10 mouse cellular contexts compared by ENCODE assay signal in genomic region chr1:36571627-36572026, GRCm38 (mm10). TPM values are rescaled to one million over a fixed set of nuclear protein-coding genes. Genes with fewer than 3 reads are reported as not detected.
DNase-seq lines count a peak whose midpoint lies in the region; ATAC-seq and TF ChIP-seq lines count a peak whose summit lies in the region.
"Had no signal": no experiment of that assay in that cellular context is flagged by ENCODE, and none has a peak within 500 bp of the region (broad histone marks: within the 10 kb centered on the region; RNA-seq: fewer than 3 reads in every experiment).

No protein-coding gene starts in this region.

- 53% methylated on average over 6 of the region's 6 CpGs for WGBS in hindbrain, postnatal 0 days
- WGBS in hindbrain, embryonic 12.5 days: 48% methylated on average over 6 of the region's 6 CpGs
- 49% methylated on average over 6 of the region's 6 CpGs for WGBS in hindbrain, embryonic 14.5 days

- no peak overlapping the region for H3K4me3 ChIP-seq in hindbrain, postnatal 0 days (ENCODE audit: low read length)
- H3K4me3 ChIP-seq in hindbrain, embryonic 12.5 days: no peak overlapping the region
- no peak overlapping the region for H3K4me3 ChIP-seq in hindbrain, embryonic 14.5 days (replicated peaks; ENCODE audit: low read length)
- H3K4me3 ChIP-seq: neural tube, embryonic 12.5 days had no signal

- no peaks in the 10 kb centered on the region for H3K9me3 ChIP-seq in hindbrain, postnatal 0 days (ENCODE audit: low read length)
- H3K9me3 ChIP-seq in hindbrain, embryonic 12.5 days (replicated peaks): no peaks in the 10 kb centered on the region
- H3K9me3 ChIP-seq in hindbrain, embryonic 14.5 days (ENCODE audit: control insufficient read depth, low read length): no peaks in the 10 kb centered on the region
- H3K9me3 ChIP-seq: neural tube, embryonic 12.5 days had no signal

- no peaks in the 10 kb centered on the region for H3K36me3 ChIP-seq in hindbrain, postnatal 0 days (ENCODE audit: insufficient read depth, low read length)
- no peaks in the 10 kb centered on the region for H3K36me3 ChIP-seq in hindbrain, embryonic 12.5 days
- no peaks in the 10 kb centered on the region for H3K36me3 ChIP-seq in hindbrain, embryonic 14.5 days (replicated peaks; ENCODE audit: control insufficient read depth, insufficient read depth)
- H3K36me3 ChIP-seq: neural tube, embryonic 12.5 days had no signal

- ATAC-seq in hindbrain, postnatal 0 days: peak; percentile 17; the same call in 1 of the 2 replicates
- no peak for ATAC-seq in hindbrain, embryonic 12.5 days (ENCODE audit: low FRiP score)
- peak; percentile 80 for ATAC-seq in granulocyte monocyte progenitor cell, adult 5-6 weeks (replicated peaks; ENCODE audit: poor library complexity, severe bottlenecking)
- ATAC-seq in monocyte, adult 5-6 weeks (replicated peaks; ENCODE audit: insufficient number of reproducible peaks, low FRiP score, low TSS enrichment, poor library complexity, severe bottlenecking): peak; percentile 92
- ATAC-seq in hindbrain, embryonic 14.5 days (ENCODE audit: low FRiP score): no peak

- no peak for TF ChIP-seq CTCF in hindbrain, postnatal 0 days (IDR thresholded peaks at IDR 0.05; ENCODE audit: low read depth)

- H3K4me1 ChIP-seq in hindbrain, postnatal 0 days (ENCODE audit: insufficient read depth, low read length): peaks cover 11% of the 10 kb centered on the region; the same call in 1 of the 2 replicates
- H3K4me1 ChIP-seq in hindbrain, embryonic 12.5 days: peaks cover 14% of the 10 kb centered on the region
- H3K4me1 ChIP-seq in hindbrain, embryonic 14.5 days (replicated peaks; ENCODE audit: control insufficient read depth, insufficient read depth, low read length): peaks cover 8% of the 10 kb centered on the region; the same call in 1 of the 2 replicates

- no peak overlapping the region for H3K27ac ChIP-seq in hindbrain, postnatal 0 days
- no peak overlapping the region for H3K27ac ChIP-seq in hindbrain, embryonic 12.5 days
- no peak overlapping the region for H3K27ac ChIP-seq in hindbrain, embryonic 14.5 days
- H3K27ac ChIP-seq: neural tube, embryonic 12.5 days had no signal

- DNase-seq in hindbrain, postnatal 0 days (ENCODE audit: low spot score): no peak
- peak; percentile 83 to 92 for DNase-seq in kidney, postnatal 25 days
- no peak for DNase-seq in hindbrain, embryonic 14.5 days (ENCODE audit: low spot score)
- no peak for DNase-seq in right cerebral cortex, adult 18-20 months
- no peak for DNase-seq in spleen, adult 18-20 months

- no peak overlapping the region for H3K9ac ChIP-seq in hindbrain, postnatal 0 days (replicated peaks; ENCODE audit: low read length)
- no peak overlapping the region for H3K9ac ChIP-seq in hindbrain, embryonic 12.5 days
- H3K9ac ChIP-seq in hindbrain, embryonic 14.5 days: no peak overlapping the region
- H3K9ac ChIP-seq: neural tube, embryonic 12.5 days had no signal

- H3K27me3 ChIP-seq in hindbrain, postnatal 0 days (ENCODE audit: insufficient read depth, low read length): no peaks in the 10 kb centered on the region
- peaks cover 3% of the 10 kb centered on the region; the same call in 1 of the 2 replicates for H3K27me3 ChIP-seq in hindbrain, embryonic 12.5 days
- no peaks in the 10 kb centered on the region for H3K27me3 ChIP-seq in hindbrain, embryonic 14.5 days (ENCODE audit: control insufficient read depth, insufficient read depth, low read length)
- H3K27me3 ChIP-seq: neural tube, embryonic 12.5 days had no signal

- no peak overlapping the region for H3K4me2 ChIP-seq in hindbrain, postnatal 0 days (ENCODE audit: low read depth, low read length)
- H3K4me2 ChIP-seq in hindbrain, embryonic 12.5 days (replicated peaks): no peak overlapping the region
- no peak overlapping the region for H3K4me2 ChIP-seq in hindbrain, embryonic 14.5 days (replicated peaks)
- H3K4me2 ChIP-seq: neural tube, embryonic 12.5 days had no signal

RNA-seq across cellular contexts. Expression of gene Sema4c, which starts 13.5 kb away (rescaled TPM):
- 32.3 and 40.5 TPM in 2 replicates for total RNA-seq in hindbrain, postnatal 0 days (2014; rRNA removed)
- polyA plus RNA-seq in hindbrain, postnatal 0 days (2015; fragmentation: Nextera tagmentation; extraction: Ambion mirVana): 14.4 and 14.7 TPM in 2 replicates
- 33.4 and 35.6 TPM in 2 replicates for polyA plus RNA-seq in hindbrain, embryonic 12.5 days (2016; fragmentation: Nextera tagmentation; extraction: Ambion mirVana)
- total RNA-seq in granulocyte monocyte progenitor cell, adult 5-6 weeks (2014; fragmentation: Nextera tagmentation): 2.0 and 2.3 TPM in 2 replicates
- 1.9 and 2.1 TPM in 2 replicates for total RNA-seq in granulocyte monocyte progenitor cell, adult 5-6 weeks (2017)
- total RNA-seq in monocyte, adult 5-6 weeks (2017): 7.7 to 16.7 TPM (median 7.8 TPM) in 3 replicates
- polyA plus RNA-seq in hindbrain, embryonic 14.5 days (2014; fragmentation: Nextera tagmentation; extraction: Ambion mirVana): 3.1 and 3.8 TPM in 2 replicates

RNA-seq across cellular contexts. Expression of gene Ankrd39, which starts 24.4 kb away (rescaled TPM):
- 38.1 and 55.1 TPM in 2 replicates for total RNA-seq in hindbrain, postnatal 0 days (2014; rRNA removed)
- 30.8 and 32.5 TPM in 2 replicates for polyA plus RNA-seq in hindbrain, postnatal 0 days (2015; fragmentation: Nextera tagmentation; extraction: Ambion mirVana)
- 17.8 and 18.8 TPM in 2 replicates for polyA plus RNA-seq in hindbrain, embryonic 12.5 days (2016; fragmentation: Nextera tagmentation; extraction: Ambion mirVana)
- 4.9 and 6.5 TPM in 2 replicates for total RNA-seq in granulocyte monocyte progenitor cell, adult 5-6 weeks (2014; fragmentation: Nextera tagmentation)
- 3.1 and 7.2 TPM in 2 replicates for total RNA-seq in granulocyte monocyte progenitor cell, adult 5-6 weeks (2017)
- 4.9 to 7.9 TPM (median 7.6 TPM) in 3 replicates for total RNA-seq in monocyte, adult 5-6 weeks (2017)
- polyA plus RNA-seq in hindbrain, embryonic 14.5 days (2014; fragmentation: Nextera tagmentation; extraction: Ambion mirVana): 23.9 and 26.9 TPM in 2 replicates

RNA-seq across cellular contexts. Expression of gene Gm42417, which starts 32.4 kb away (rescaled TPM):
- total RNA-seq in hindbrain, postnatal 0 days (2014; rRNA removed): not detected in 2 replicates
- polyA plus RNA-seq in hindbrain, postnatal 0 days (2015; fragmentation: Nextera tagmentation; extraction: Ambion mirVana): not detected in 2 replicates
- polyA plus RNA-seq in hindbrain, embryonic 12.5 days (2016; fragmentation: Nextera tagmentation; extraction: Ambion mirVana): not detected in 2 replicates
- total RNA-seq in granulocyte monocyte progenitor cell, adult 5-6 weeks (2014; fragmentation: Nextera tagmentation): not detected in 2 replicates
- 0.93 TPM in 1 of 2 replicates, not detected in the other for total RNA-seq in granulocyte monocyte progenitor cell, adult 5-6 weeks (2017)
- not detected in 3 replicates for total RNA-seq in monocyte, adult 5-6 weeks (2017)
- polyA plus RNA-seq in hindbrain, embryonic 14.5 days (2014; fragmentation: Nextera tagmentation; extraction: Ambion mirVana): 0.23 and 1.1 TPM in 2 replicates
- polyA plus RNA-seq: heart, embryonic 14.5 days; neural tube, embryonic 12.5 days had no signal

RNA-seq across cellular contexts. Expression of gene Ankrd23, which starts 34.9 kb away (rescaled TPM):
- 8.1 and 11.5 TPM in 2 replicates for total RNA-seq in hindbrain, postnatal 0 days (2014; rRNA removed)
- 11.2 and 12.7 TPM in 2 replicates for polyA plus RNA-seq in hindbrain, postnatal 0 days (2015; fragmentation: Nextera tagmentation; extraction: Ambion mirVana)
- 14.6 and 18.8 TPM in 2 replicates for polyA plus RNA-seq in hindbrain, embryonic 12.5 days (2016; fragmentation: Nextera tagmentation; extraction: Ambion mirVana)
- 7.0 and 12.2 TPM in 2 replicates for total RNA-seq in granulocyte monocyte progenitor cell, adult 5-6 weeks (2014; fragmentation: Nextera tagmentation)
- total RNA-seq in granulocyte monocyte progenitor cell, adult 5-6 weeks (2017): 5.8 and 8.4 TPM in 2 replicates
- total RNA-seq in monocyte, adult 5-6 weeks (2017): 9.4 to 21.2 TPM (median 19.1 TPM) in 3 replicates
- 6.9 and 10.6 TPM in 2 replicates for polyA plus RNA-seq in hindbrain, embryonic 14.5 days (2014; fragmentation: Nextera tagmentation; extraction: Ambion mirVana)

RNA-seq across cellular contexts. Expression of gene Cnnm3, which starts 60.0 kb away (rescaled TPM):
- 28.4 and 35.9 TPM in 2 replicates for total RNA-seq in hindbrain, postnatal 0 days (2014; rRNA removed)
- 5.2 and 5.4 TPM in 2 replicates for polyA plus RNA-seq in hindbrain, postnatal 0 days (2015; fragmentation: Nextera tagmentation; extraction: Ambion mirVana)
- 4.5 and 4.6 TPM in 2 replicates for polyA plus RNA-seq in hindbrain, embryonic 12.5 days (2016; fragmentation: Nextera tagmentation; extraction: Ambion mirVana)
- 14.7 and 28.8 TPM in 2 replicates for total RNA-seq in granulocyte monocyte progenitor cell, adult 5-6 weeks (2014; fragmentation: Nextera tagmentation)
- total RNA-seq in granulocyte monocyte progenitor cell, adult 5-6 weeks (2017): 9.3 and 14.4 TPM in 2 replicates
- total RNA-seq in monocyte, adult 5-6 weeks (2017): 3.9 to 11.4 TPM (median 6.2 TPM) in 3 replicates
- 6.1 and 6.8 TPM in 2 replicates for polyA plus RNA-seq in hindbrain, embryonic 14.5 days (2014; fragmentation: Nextera tagmentation; extraction: Ambion mirVana)

Comparison
In these comparisons a context has a peak if more than half of its experiments do, and no peak if none do; other contexts are left out.
1. ATAC-seq: peak in hindbrain, postnatal 0 days (single experiment), granulocyte monocyte progenitor cell, adult 5-6 weeks (single experiment) and monocyte, adult 5-6 weeks (single experiment); none in hindbrain, embryonic 12.5 days (single experiment) and hindbrain, embryonic 14.5 days (single experiment).
2. DNase-seq: peak in kidney, postnatal 25 days (2 of 2); none in hindbrain, postnatal 0 days (single experiment), hindbrain, embryonic 14.5 days (single experiment), right cerebral cortex, adult 18-20 months (single experiment) and spleen, adult 18-20 months (0 of 2).